Mouse (Mus musculus) heart, embryonic 12.5 days (tissue): ENCODE results near the gene Commd6. TPM values are rescaled to one million over a fixed set of nuclear protein-coding genes. Genes with fewer than 3 reads are reported as not detected.

Experiments used
- ATAC-seq: fragments of 200-750 bp; cut with Nextera tagmentation; 2 replicates; pipeline ENCODE4 v1.8.0; 2017; ENCODE audit warnings: moderate TSS enrichment, moderate library complexity; ENCODE audit not compliant: insufficient number of reproducible peaks, low FRiP score
- H3K27ac ChIP-seq: fragments of 300-500 bp; sonication (generic); 2 replicates; pipeline ENCODE4 v1.5.1; 2016; ENCODE audit warnings: mild to moderate bottlenecking, moderate library complexity; ENCODE audit not compliant: poor library complexity, severe bottlenecking
- H3K27me3 ChIP-seq: fragments of 300-500 bp; sonication (generic); replicated peaks from 2 replicates; pipeline ENCODE4 v1.6.1; 2016; ENCODE audit warnings: mild to moderate bottlenecking, moderate library complexity
- H3K36me3 ChIP-seq: fragments of 300-500 bp; sonication (generic); 2 replicates; pipeline ENCODE4 v1.6.1; 2016; ENCODE audit warnings: mild to moderate bottlenecking, moderate library complexity
- H3K4me1 ChIP-seq: fragments of 300-500 bp; sonication (generic); replicated peaks from 2 replicates; pipeline ENCODE4 v1.6.1; 2016; ENCODE audit warnings: mild to moderate bottlenecking
- H3K4me2 ChIP-seq: fragments of 300-500 bp; sonication (generic); 2 replicates; pipeline ENCODE4 v1.6.1; 2016; ENCODE audit warnings: mild to moderate bottlenecking, moderate library complexity
- H3K4me3 ChIP-seq: fragments of 300-500 bp; sonication (generic); 2 replicates; pipeline ENCODE4 v1.5.1; 2016; ENCODE audit warnings: mild to moderate bottlenecking
- H3K9ac ChIP-seq: fragments of 300-500 bp; sonication (generic); 2 replicates; pipeline ENCODE4 v1.6.1; 2016; ENCODE audit warnings: mild to moderate bottlenecking, moderate library complexity
- H3K9me3 ChIP-seq: fragments of 300-500 bp; sonication (generic); replicated peaks from 2 replicates; pipeline ENCODE4 v1.6.1; 2016; ENCODE audit warnings: mild to moderate bottlenecking, moderate library complexity
- WGBS: fragments of 180-500 bp; shearing (Covaris S2); methylation state at CpG from one replicate; pipeline ENCODE4 v1.1.7; 2016; 5-methylcytosine and 5-hydroxymethylcytosine counted together
- polyA plus RNA-seq: library from polyadenylated mRNA; unstranded; fragments of >200 nt; fragmentation: Nextera tagmentation; extraction: Ambion mirVana; gene quantifications from 2 replicates; pipeline ENCODE4 v1.2.1, GENCODE M21; 2016

Gene Commd6
- polyA plus RNA-seq, 1 experiment from 2014 or later = 78.8 TPM

DNA sequence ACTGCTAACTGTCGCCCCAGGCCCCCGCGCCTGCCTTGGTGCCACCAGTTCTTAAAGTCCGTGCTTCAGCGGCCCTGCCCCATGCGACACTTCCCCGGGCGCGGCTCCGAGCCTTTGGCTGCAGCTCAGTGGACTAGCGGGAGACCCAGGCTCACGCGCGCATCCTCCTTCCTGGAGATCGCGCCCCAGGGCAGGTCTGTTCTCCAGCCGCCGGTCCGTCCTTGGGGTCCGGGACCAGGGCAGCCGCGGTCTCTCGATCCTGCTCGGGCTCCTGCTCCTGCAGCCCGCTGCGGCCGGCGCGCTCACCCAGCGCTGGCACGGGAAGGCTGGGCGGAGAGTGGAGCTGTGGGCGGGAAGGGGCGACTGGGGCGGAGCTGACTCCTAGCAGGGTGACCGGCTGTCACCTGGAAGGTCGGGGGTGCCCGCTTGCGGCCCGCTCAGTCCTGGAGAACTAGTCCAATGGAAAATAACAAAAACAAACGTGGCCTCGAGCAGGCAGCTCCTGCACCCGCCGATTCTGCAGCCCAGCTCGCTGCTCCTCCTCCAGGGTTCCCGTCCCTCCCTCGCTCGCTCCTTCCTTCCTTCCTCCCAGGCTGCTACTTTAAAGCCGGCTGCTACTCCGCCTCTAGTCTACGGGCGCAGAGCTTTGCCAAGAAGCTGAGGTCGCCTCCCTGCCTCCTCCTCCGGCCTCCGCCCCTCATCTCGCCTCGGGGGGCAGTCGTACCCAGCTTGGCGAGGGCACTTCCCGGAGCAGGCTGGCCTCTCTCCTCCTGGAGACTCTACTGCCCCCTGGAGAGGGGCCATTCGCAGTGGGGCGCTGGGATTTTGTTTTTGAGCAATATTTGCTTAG, 31.7 kb downstream of the Commd6 start, which contains the start of gene Tbc1d4:
TSS of gene Tbc1d4 (minus strand) at position 673 of the 850 bp plus-strand sequence.
- peak within 1 kb of the TSS; percentile 77 for H3K4me2 ChIP-seq
- peak within 1 kb of the TSS; percentile 94 for H3K27ac ChIP-seq
- peaks cover 7% of the 10 kb centered on the region; the same call in 1 of the 2 replicates for H3K4me1 ChIP-seq
- no peaks in the 10 kb centered on the region for H3K36me3 ChIP-seq
- ATAC-seq = peak; percentile 87
- H3K9me3 ChIP-seq = no peaks in the 10 kb centered on the region
- H3K4me3 ChIP-seq = peak within 1 kb of the TSS; percentile 69
- H3K27me3 ChIP-seq = no peaks in the 10 kb centered on the region
- peak within 1 kb of the TSS; percentile 81 for H3K9ac ChIP-seq
- under 1% methylated on average over 62 of the region's 62 CpGs for WGBS

DNA sequence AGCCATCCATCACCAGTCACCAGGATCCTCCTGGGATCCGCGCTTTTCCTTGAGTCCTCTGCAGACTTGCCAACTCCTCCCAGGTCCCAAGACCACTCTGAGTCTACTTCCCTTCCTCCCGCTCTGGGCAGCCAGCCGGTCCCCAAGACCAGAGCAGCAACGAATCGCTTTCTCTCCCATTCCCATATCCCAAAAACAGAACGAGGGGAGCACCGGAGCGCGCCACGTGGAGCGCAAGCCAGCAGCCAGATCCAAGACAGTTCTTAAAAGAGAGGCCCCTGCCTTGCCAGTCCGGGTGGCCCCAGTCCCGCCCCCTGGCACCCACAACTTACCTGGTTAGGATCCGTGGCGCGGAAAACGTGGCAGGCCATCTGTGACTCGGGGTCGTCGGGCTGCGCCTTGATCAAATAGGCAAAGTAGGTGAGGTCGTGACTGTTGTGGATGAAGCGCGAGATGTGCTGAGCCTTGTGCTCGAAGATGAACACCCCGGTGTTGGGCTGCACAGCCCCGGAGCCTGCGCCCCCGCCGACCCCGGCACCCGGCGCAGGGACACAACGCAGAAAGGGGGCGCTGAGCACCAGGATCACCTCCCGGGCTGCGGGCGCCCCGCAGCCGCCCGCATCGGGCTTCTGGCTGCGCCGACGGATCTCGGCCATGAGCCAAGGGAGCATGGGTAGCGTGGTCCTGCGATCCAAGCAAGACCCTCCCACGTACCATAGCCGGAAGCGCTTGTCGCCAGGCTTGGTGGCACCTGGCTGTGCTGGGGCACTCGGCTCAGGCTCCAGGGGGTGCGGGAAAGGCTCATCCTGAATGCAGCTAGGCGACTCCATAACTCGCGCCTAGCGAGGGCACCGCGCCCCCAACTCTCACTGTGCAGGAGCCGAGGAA, 32.6 kb downstream of the Commd6 start:
- Histone ChIP-seq H3K27me3 (no peaks in the 10 kb centered on the region), H3K27ac (peak overlapping the region; percentile 94), H3K4me2 (peak overlapping the region; percentile 77), H3K9me3 (no peaks in the 10 kb centered on the region), H3K9ac (peak overlapping the region; percentile 81), H3K4me3 (peak overlapping the region; percentile 69), H3K4me1 (peaks cover 14% of the 10 kb centered on the region), H3K36me3 (no peaks in the 10 kb centered on the region)
- WGBS = under 1% methylated on average over 62 of the region's 62 CpGs
- ATAC-seq = peak; percentile 40

DNA sequence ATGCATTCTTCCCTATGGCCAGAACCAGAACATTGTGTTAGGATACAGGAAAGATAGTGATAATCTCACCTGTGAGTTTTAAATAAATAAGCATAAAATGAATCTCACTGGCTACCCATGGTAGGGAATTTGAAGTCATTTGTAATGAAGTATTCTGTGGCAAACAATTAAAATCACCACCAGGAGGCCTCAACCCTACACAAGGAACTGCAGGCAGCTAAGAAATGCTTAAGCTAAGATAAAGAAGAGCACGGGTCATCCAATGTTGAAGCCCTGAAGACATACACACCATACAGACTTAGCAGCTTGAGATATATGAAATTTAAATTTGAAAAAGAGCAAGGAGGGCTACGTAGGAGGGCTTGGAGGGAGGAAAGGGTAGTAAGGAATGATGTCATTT, 34.6 kb downstream of the Commd6 start:
- Histone ChIP-seq H3K9ac (no peak overlapping the region), H3K4me3 (no peak overlapping the region), H3K36me3 (no peaks in the 10 kb centered on the region), H3K27ac (no peak overlapping the region), H3K4me1 (peaks cover 20% of the 10 kb centered on the region), H3K4me2 (no peak overlapping the region; the same call in 1 of the 2 replicates), H3K27me3 (no peaks in the 10 kb centered on the region), H3K9me3 (no peaks in the 10 kb centered on the region)
- no peak for ATAC-seq
- WGBS = 57% methylated on average over 2 of the region's 2 CpGs

DNA sequence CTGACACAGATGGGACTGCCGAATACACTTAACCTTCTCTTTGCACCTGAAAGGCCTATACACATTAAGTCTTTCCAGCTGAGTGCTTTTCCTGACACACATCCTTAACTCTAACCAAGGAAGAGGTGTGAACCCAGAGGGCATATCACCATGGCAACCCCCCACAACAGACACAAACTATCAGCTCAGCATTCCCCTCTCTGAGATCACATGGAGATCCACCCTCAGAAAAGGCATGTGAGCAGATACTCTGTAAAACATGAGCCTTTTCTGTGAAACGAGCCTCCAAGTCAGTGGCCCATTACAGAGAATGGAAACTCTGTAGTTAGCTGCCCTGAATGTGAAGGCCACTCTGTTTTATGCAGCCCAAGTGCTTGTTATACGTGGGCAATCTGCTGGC, 37.6 kb downstream of the Commd6 start:
- no peak overlapping the region for H3K4me2 ChIP-seq
- H3K27ac ChIP-seq = no peak overlapping the region
- no peak overlapping the region for H3K9ac ChIP-seq
- no peaks in the 10 kb centered on the region for H3K27me3 ChIP-seq
- peaks cover 16% of the 10 kb centered on the region for H3K4me1 ChIP-seq
- ATAC-seq = no peak
- H3K4me3 ChIP-seq = no peak overlapping the region
- no peaks in the 10 kb centered on the region for H3K9me3 ChIP-seq
- WGBS = 45% methylated on average over 3 of the region's 3 CpGs
- 0 out of 2 replicates have a peak, but pooled peaks cover 3% of the 10 kb centered on the region for H3K36me3 ChIP-seq

DNA sequence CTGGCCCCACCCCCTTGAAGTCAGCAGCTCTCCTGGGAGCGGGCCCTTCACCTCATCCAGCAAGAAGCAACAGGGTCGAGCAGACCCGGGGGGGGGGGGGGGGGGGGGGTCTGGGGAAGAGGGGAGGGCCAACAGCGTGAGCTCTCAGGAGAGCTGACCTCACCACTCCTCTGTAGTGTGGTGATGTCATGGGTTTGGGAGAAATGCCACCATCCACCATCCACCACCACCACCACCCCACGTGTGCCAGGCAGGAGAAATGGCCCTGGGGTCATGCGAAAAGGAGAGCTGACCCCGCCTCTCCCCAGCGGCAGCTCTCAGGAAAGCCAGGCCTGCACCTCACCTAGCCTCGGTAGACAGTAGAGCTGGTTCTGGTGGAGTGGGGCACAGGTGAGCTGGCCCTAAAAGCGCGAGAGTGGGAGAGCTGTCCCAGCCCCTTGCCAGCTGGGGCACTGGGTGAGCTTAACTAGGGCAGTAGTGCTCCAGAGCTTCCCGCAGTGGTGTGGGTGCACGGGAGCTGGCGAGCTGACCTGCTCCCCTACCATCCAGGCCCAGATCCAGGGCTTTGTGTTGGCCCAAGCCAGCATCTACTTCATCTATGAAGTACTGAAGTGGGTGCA, 43.3 kb downstream of the Commd6 start:
- Histone ChIP-seq H3K4me2 (no peak overlapping the region), H3K27me3 (no peaks in the 10 kb centered on the region), H3K4me3 (no peak overlapping the region), H3K9ac (no peak overlapping the region), H3K27ac (no peak overlapping the region), H3K4me1 (peaks cover 11% of the 10 kb centered on the region), H3K36me3 (peaks cover 3% of the 10 kb centered on the region; the same call in 1 of the 2 replicates), H3K9me3 (no peaks in the 10 kb centered on the region)
- ATAC-seq = peak; percentile 48; the same call in 1 of the 2 replicates
- WGBS = 86% methylated on average over 12 of the region's 14 CpGs

DNA sequence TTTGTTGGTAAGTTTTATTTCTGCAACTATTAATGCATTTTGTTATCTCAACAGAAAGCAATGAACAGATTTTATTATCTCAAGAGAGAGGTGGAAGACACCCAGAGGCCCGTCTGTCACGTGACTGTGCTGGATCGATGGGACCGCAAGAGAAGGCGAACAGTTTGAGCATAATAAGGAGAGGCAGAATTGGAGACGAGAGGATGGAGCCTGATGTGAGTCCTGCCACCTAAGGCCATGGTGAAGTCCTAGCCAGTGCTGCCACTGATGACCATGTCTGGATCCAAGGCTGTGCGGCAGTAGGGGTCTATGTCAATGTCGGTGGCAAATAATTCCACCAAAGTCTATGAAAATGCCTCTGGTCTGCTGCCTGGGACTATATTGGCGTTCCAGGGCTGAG, 43.8 kb downstream of the Commd6 start:
- Histone ChIP-seq H3K4me3 (no peak overlapping the region), H3K27me3 (no peaks in the 10 kb centered on the region), H3K9me3 (no peaks in the 10 kb centered on the region), H3K4me2 (no peak overlapping the region), H3K27ac (no peak overlapping the region), H3K9ac (no peak overlapping the region), H3K4me1 (peaks cover 11% of the 10 kb centered on the region), H3K36me3 (peaks cover 3% of the 10 kb centered on the region; the same call in 1 of the 2 replicates)
- 91% methylated on average over 9 of the region's 9 CpGs for WGBS
- ATAC-seq = 0 out of 2 replicates have a peak, but pooled peaks have one; percentile 13

DNA sequence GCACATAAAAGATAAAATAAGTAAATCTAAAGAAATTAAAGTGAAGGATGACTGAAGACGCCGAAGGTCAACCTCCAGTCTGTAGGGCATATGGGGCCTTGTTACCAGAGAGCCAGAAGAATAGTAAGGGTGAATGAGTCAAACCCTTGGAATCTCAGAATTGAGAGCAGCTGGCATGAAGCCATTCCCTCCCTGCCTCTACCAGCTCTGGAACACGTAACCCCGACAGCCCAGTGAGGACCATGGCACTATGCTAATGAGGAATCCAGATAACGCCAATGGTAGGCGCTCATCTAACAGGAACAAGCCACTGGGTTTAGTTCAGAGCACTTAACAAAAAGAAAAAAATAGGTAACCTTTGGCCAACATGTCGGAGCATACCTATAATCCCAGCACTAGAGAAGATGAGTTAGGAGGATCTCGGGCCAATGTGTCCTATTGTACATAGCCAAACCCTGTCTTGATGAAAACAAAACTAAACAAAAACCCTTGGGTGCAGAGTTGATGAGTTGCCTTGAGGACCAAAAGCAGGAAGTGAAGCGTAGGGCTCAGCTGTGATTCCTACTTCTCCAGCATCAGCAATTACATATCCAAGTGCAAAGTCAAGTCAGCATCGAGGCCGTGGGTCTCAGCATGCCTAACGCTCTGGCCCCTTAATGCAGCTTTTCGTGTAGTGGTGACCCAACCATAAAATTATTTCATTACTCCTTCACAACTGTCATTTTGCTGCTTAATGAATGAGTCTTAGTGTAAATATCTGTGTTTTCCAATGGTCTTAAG, 45.0 kb downstream of the Commd6 start:
- peaks cover 11% of the 10 kb centered on the region for H3K4me1 ChIP-seq
- ATAC-seq = no peak; the same call in 1 of the 2 replicates
- 72% methylated on average over 13 of the region's 13 CpGs for WGBS
- no peaks in the 10 kb centered on the region for H3K9me3 ChIP-seq
- no peak overlapping the region for H3K4me3 ChIP-seq
- H3K4me2 ChIP-seq = no peak overlapping the region
- no peak overlapping the region for H3K9ac ChIP-seq
- H3K27me3 ChIP-seq = no peaks in the 10 kb centered on the region
- H3K36me3 ChIP-seq = peaks cover 3% of the 10 kb centered on the region; the same call in 1 of the 2 replicates
- H3K27ac ChIP-seq = no peak overlapping the region

DNA sequence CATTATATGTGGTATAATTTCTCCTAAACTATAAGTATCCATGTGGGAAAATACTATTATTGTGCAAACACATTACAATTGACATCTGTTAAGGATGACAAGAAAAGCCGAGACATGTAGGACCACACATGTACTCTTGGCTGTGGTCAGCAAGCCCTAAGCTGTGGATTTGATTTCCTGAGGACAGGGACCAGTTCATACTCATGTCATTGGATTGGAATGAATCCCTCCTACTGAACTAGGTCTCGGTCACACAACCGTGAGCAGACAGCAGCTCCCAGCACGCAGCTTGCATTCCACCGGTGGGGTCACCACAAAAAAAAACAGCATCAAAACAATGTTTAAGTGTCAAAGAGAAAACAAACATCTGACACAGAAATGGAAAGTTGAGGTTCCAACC, 46.5 kb downstream of the Commd6 start:
- H3K27ac ChIP-seq = no peak overlapping the region
- H3K36me3 ChIP-seq = peaks cover 3% of the 10 kb centered on the region; the same call in 1 of the 2 replicates
- no peak overlapping the region for H3K4me3 ChIP-seq
- ATAC-seq = no peak
- no peak overlapping the region for H3K9ac ChIP-seq
- H3K9me3 ChIP-seq = 0 out of 2 replicates have a peak, but pooled peaks cover 4% of the 10 kb centered on the region
- no peaks in the 10 kb centered on the region for H3K27me3 ChIP-seq
- peaks cover 11% of the 10 kb centered on the region for H3K4me1 ChIP-seq
- no peak overlapping the region for H3K4me2 ChIP-seq
- WGBS = 66% methylated on average over 5 of the region's 5 CpGs

DNA sequence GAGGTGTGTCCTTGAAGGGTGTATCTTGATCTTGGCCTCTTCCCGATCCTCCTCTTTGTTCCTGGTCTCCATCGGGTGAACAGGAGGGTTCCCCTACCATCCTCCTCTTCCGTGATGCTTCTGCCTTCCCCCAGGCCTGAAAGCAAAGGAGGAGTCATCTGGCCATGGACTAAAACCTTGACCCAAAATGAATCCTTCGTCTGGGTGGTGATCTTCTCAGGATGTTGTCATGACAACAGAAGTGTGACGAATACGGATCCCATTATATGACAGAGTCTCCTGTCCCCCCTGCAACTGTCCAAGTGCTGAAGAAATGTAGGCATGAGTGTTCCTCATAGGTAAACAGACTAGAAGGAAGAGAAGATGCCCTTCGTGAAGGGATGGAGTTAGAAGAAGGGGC, 47.1 kb downstream of the Commd6 start:
- H3K36me3 ChIP-seq = peaks cover 3% of the 10 kb centered on the region; the same call in 1 of the 2 replicates
- H3K4me2 ChIP-seq = no peak overlapping the region
- no peak overlapping the region for H3K27ac ChIP-seq
- no peaks in the 10 kb centered on the region for H3K27me3 ChIP-seq
- whole genome bisulfite sequencing = 82% methylated on average over 7 of the region's 7 CpGs
- H3K9me3 ChIP-seq = 0 out of 2 replicates have a peak, but pooled peaks cover 4% of the 10 kb centered on the region
- no peak overlapping the region for H3K4me3 ChIP-seq
- H3K4me1 ChIP-seq = peaks cover 13% of the 10 kb centered on the region
- no peak overlapping the region for H3K9ac ChIP-seq
- no peak for ATAC-seq

DNA sequence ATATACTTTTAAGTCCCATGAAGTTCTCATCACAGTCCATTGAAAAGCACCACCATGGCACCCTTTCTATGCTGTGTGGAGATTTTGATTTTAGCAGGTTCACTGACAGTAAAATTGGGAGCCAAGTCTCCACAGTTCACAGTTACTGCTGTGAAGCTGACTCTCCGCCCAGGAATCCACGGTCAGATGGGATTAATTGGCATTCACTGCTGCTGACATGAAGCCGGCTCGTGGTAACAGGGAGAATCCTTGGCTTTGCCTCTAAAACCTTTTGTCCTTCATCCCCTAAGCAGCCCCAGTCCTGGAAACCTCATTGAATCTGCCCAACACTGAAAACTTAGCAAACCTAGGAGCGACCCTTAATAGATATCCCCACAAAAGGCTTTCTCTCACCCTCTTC, 49.4 kb downstream of the Commd6 start:
- Histone ChIP-seq H3K36me3 (peaks cover 3% of the 10 kb centered on the region; the same call in 1 of the 2 replicates), H3K9ac (no peak overlapping the region), H3K4me3 (no peak overlapping the region), H3K27me3 (no peaks in the 10 kb centered on the region), H3K4me1 (peaks cover 30% of the 10 kb centered on the region), H3K4me2 (no peak overlapping the region), H3K9me3 (0 out of 2 replicates have a peak, but pooled peaks cover 4% of the 10 kb centered on the region), H3K27ac (no peak overlapping the region)
- no peak for ATAC-seq
- WGBS = 79% methylated on average over 5 of the region's 5 CpGs
